Mouse (Mus musculus): Measurements from ENCODE around the gene Fbxl13. TPM values are rescaled to one million over a fixed set of nuclear protein-coding genes. Genes with fewer than 3 reads are reported as not detected.

Fbxl13 gene
- polyA plus RNA-seq, 1 experiment, result 0.19 TPM

GRCm38 (mm10) chr5:21487306-21487705, 158.1 kb downstream of the Fbxl13 start:
- peak overlapping the region; percentile 65 for H3K4me2 ChIP-seq (ENCODE audit: low read depth)
- no peaks in the 10 kb centered on the region for H3K79me2 ChIP-seq (ENCODE audit: control insufficient read depth, insufficient read depth)
- H3K27me3 ChIP-seq (ENCODE audit: control insufficient read depth, insufficient read depth, insufficient read length), result no peaks in the 10 kb centered on the region
- H3K4me3 ChIP-seq, result no peak overlapping the region
- TF ChIP-seq MAX (IDR thresholded peaks at IDR 0.05; ENCODE audit: low read depth), result no peak
- peak; percentile 90 for TF ChIP-seq CEBPB (IDR thresholded peaks at IDR 0.05; ENCODE audit: insufficient read depth, poor library complexity, severe bottlenecking)
- TF ChIP-seq TCF3 (IDR thresholded peaks at IDR 0.05; ENCODE audit: insufficient read length, low read depth), result no peak
- TF ChIP-seq REST (IDR thresholded peaks at IDR 0.05; ENCODE audit: insufficient read depth, insufficient read length), result no peak
- H3ac ChIP-seq (ENCODE audit: control insufficient read depth, insufficient read length), result no peak overlapping the region
- H3K36me3 ChIP-seq (ENCODE audit: control insufficient read depth, insufficient read depth), result no peaks in the 10 kb centered on the region

DNA sequence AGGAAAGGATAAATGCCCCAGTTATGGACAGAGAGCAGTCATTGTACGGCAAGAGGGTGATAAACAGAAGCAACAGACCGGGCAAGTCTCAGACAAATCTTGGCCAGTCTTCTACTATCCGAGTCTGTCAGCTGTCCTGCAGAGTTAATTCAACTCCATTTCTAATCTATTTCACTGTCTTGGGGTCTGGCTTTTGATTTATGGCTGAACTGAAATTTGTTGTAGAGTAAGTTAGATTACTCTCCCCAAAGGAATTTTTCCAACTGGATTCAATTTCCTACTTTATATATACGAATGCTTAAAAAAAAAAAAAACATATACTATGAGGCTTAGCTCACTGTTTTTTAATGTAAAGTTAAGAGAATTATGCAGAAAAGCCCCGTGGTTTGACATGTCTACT, 158.6 kb downstream of the Fbxl13 start:
- H3K4me3 ChIP-seq, result no peak overlapping the region
- peak overlapping the region; percentile 65 for H3K4me2 ChIP-seq (ENCODE audit: low read depth)
- TF ChIP-seq TCF12 (IDR thresholded peaks at IDR 0.05; ENCODE audit: insufficient read depth, poor library complexity, severe bottlenecking), result no peak
- no peak for TF ChIP-seq E2F4 (IDR thresholded peaks at IDR 0.05; ENCODE audit: insufficient read depth)
- no peak for TF ChIP-seq POLR2A (IDR thresholded peaks at IDR 0.05; ENCODE audit: insufficient read length, low read depth)
- TF ChIP-seq CEBPB (IDR thresholded peaks at IDR 0.05; ENCODE audit: insufficient read depth, poor library complexity, severe bottlenecking), result no peak
- no peak for TF ChIP-seq USF1 (IDR thresholded peaks at IDR 0.05; ENCODE audit: low read depth)
- no peak for TF ChIP-seq MAX (IDR thresholded peaks at IDR 0.05; ENCODE audit: low read depth)
- no peak for TF ChIP-seq POLR2AphosphoS2 (IDR thresholded peaks at IDR 0.05; ENCODE audit: insufficient read length, low read depth)
- no peak for TF ChIP-seq TCF3 (IDR thresholded peaks at IDR 0.05; ENCODE audit: insufficient read length, low read depth)
- no peak for TF ChIP-seq SRF (IDR thresholded peaks at IDR 0.05; ENCODE audit: control insufficient read depth, insufficient read length, low read depth)
- no peaks in the 10 kb centered on the region for H3K79me2 ChIP-seq (ENCODE audit: control insufficient read depth, insufficient read depth)
- no peaks in the 10 kb centered on the region for H3K27me3 ChIP-seq (ENCODE audit: control insufficient read depth, insufficient read depth, insufficient read length)
- H3K36me3 ChIP-seq (ENCODE audit: control insufficient read depth, insufficient read depth), result no peaks in the 10 kb centered on the region
- H3ac ChIP-seq (ENCODE audit: control insufficient read depth, insufficient read length), result no peak overlapping the region

GRCm38 (mm10) chr5:21485197-21485829, 160.1 kb downstream of the Fbxl13 start:
- H3K4me2 ChIP-seq (ENCODE audit: low read depth), result no peak overlapping the region

GRCm38 (mm10) chr5:21483275-21483674, 162.2 kb downstream of the Fbxl13 start:
- TF ChIP-seq TCF12 (IDR thresholded peaks at IDR 0.05; ENCODE audit: insufficient read depth, poor library complexity, severe bottlenecking) (no peak), POLR2AphosphoS2 (IDR thresholded peaks at IDR 0.05; ENCODE audit: insufficient read length, low read depth) (no peak)

More at GRCm38 (mm10) chr5:21485197-21485829, 160.1 kb downstream of the Fbxl13 start:
- Histone ChIP-seq H3ac (ENCODE audit: control insufficient read depth, insufficient read length) (no peak overlapping the region), H3K36me3 (ENCODE audit: control insufficient read depth, insufficient read depth) (no peaks in the 10 kb centered on the region), H3K79me2 (ENCODE audit: control insufficient read depth, insufficient read depth) (no peaks in the 10 kb centered on the region), H3K27me3 (ENCODE audit: control insufficient read depth, insufficient read depth, insufficient read length) (no peaks in the 10 kb centered on the region), H3K4me3 (no peak overlapping the region)
- TF ChIP-seq TCF3 (IDR thresholded peaks at IDR 0.05; ENCODE audit: insufficient read length, low read depth) (no peak), MYOG (IDR thresholded peaks at IDR 0.05; ENCODE audit: control insufficient read depth in 1 of 3, insufficient read depth in 1 of 3, insufficient read length in 2 of 3, low read depth in 2 of 3) (no peak)

DNA sequence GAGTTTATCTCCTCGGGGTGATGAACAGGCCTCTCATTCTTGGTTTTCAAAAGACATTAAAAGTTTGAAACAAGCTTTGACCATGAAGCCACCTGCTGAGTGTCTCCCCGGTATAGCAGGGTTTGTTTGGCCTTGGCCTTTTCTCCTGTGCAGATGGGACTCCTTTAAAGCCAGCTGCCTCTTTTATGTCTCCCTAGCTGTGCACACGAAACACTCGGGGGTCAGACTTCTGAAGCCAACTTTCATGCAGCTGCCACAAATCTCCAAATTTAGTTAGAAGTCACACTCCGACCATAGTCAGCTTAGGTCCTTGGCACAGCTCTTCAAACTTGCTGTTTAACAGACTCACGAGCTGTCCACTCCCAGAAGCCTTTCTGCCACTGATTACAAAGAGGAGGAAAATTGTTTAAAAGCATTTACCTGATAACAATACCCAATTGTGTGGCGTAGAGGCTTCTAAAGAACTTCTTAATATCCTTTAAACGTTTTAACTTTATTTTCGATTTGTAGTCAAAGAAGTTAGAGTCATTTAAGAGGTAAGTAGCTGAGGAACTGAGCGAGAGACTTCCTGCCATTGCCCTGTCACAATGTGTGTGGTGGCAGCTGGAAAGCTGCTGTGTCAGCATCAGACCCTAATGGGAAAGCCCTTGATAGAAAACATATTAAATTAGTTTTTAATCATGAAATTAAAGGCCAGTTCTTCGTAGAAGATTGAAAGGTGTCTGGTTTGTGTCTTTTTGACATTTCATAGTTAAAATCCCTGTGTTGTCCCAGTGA, 162.8 kb downstream of the Fbxl13 start:
- H3K4me2 ChIP-seq (ENCODE audit: low read depth), result no peak overlapping the region
- H3K27me3 ChIP-seq (ENCODE audit: control insufficient read depth, insufficient read depth, insufficient read length), result no peaks in the 10 kb centered on the region
- no peak for TF ChIP-seq TCF12 (IDR thresholded peaks at IDR 0.05; ENCODE audit: insufficient read depth, poor library complexity, severe bottlenecking)
- TF ChIP-seq MYOD1 (IDR thresholded peaks at IDR 0.05; ENCODE audit: control insufficient read depth in 1 of 3, insufficient read length in 2 of 3, low read depth in 2 of 3), result peak in 1 of 3 experiments; percentile 23
- no peaks in the 10 kb centered on the region for H3K36me3 ChIP-seq (ENCODE audit: control insufficient read depth, insufficient read depth)
- H3K79me2 ChIP-seq (ENCODE audit: control insufficient read depth, insufficient read depth), result no peaks in the 10 kb centered on the region
- H3K4me3 ChIP-seq, result no peak overlapping the region
- no peak overlapping the region for H3ac ChIP-seq (ENCODE audit: control insufficient read depth, insufficient read length)

More at GRCm38 (mm10) chr5:21483275-21483674, 162.2 kb downstream of the Fbxl13 start:
- Histone ChIP-seq H3K4me2 (ENCODE audit: low read depth) (no peak overlapping the region), H3K79me2 (ENCODE audit: control insufficient read depth, insufficient read depth) (no peaks in the 10 kb centered on the region), H3K36me3 (ENCODE audit: control insufficient read depth, insufficient read depth) (no peaks in the 10 kb centered on the region), H3K27me3 (ENCODE audit: control insufficient read depth, insufficient read depth, insufficient read length) (no peaks in the 10 kb centered on the region), H3ac (ENCODE audit: control insufficient read depth, insufficient read length) (no peak overlapping the region), H3K4me3 (no peak overlapping the region)

- Histone ChIP-seq H3ac (ENCODE audit: control insufficient read depth, insufficient read length) (no peak overlapping the region), H3K36me3 (ENCODE audit: control insufficient read depth, insufficient read depth) (no peaks in the 10 kb centered on the region), H3K4me3 (no peak overlapping the region), H3K27me3 (ENCODE audit: control insufficient read depth, insufficient read depth, insufficient read length) (no peaks in the 10 kb centered on the region), H3K4me2 (ENCODE audit: low read depth) (peak overlapping the region; percentile 46), H3K79me2 (ENCODE audit: control insufficient read depth, insufficient read depth) (no peaks in the 10 kb centered on the region)
- TF ChIP-seq CEBPB (IDR thresholded peaks at IDR 0.05; ENCODE audit: insufficient read depth, poor library complexity, severe bottlenecking) (no peak), SRF (IDR thresholded peaks at IDR 0.05; ENCODE audit: control insufficient read depth, insufficient read length, low read depth) (no peak)
Observed at GRCm38 (mm10) chr5:21481521-21481920, 163.9 kb downstream of the Fbxl13 start.

Data from myocyte (in vitro differentiated cells).